In the genomic region with DNA sequence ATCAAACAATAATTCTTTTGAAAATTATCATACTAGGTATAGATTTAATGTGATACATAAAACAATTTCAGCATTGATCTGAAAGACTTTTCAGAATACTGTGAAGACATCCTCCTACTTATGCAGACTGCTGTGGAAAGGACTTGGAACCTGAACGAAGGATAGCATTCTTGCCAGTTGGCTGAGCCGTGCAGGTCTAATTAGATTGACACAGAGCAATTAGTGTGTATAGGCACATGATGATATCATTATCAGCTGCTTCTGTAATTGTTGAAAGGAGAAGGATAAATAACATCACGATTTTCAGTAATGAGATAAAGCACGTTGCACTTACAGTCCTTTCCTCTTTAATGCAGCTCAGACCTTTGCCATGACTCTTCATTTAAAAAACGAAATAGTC, we compare ENCODE assay signal across 13 mouse cellular contexts.
"Had no signal": no experiment of that assay in that cellular context is flagged by ENCODE, and none has a peak within 500 bp of the region (broad histone marks: within the 10 kb centered on the region; RNA-seq: fewer than 3 reads in every experiment).

No protein-coding gene starts in this region.

- H3K27me3 ChIP-seq: kidney, embryonic 15.5 days; liver, embryonic 15.5 days; neural tube, embryonic 12.5 days had no signal

- H3K4me1 ChIP-seq: kidney, embryonic 15.5 days; limb, embryonic 10.5 days; liver, embryonic 15.5 days; midbrain, embryonic 10.5 days; neural tube, embryonic 12.5 days had no signal

- H3K4me3 ChIP-seq: kidney, embryonic 15.5 days; left cerebral cortex, adult 2 months; limb, embryonic 10.5 days; liver, embryonic 15.5 days; midbrain, embryonic 10.5 days; myocyte; neural tube, embryonic 12.5 days had no signal

- H3K27ac ChIP-seq: kidney, embryonic 15.5 days; left cerebral cortex, adult 2 months; limb, embryonic 10.5 days; liver, embryonic 15.5 days; midbrain, embryonic 10.5 days; neural tube, embryonic 12.5 days; stomach, postnatal 0 days had no signal

- ATAC-seq: lung, postnatal 0 days had no signal

- H3K9me3 ChIP-seq: kidney, embryonic 15.5 days; limb, embryonic 10.5 days; liver, embryonic 15.5 days; midbrain, embryonic 10.5 days; neural tube, embryonic 12.5 days had no signal

- DNase-seq: kidney, postnatal 14 days; lung, adult 2 months; lung, postnatal 4 days had no signal

- H3K4me2 ChIP-seq: kidney, embryonic 15.5 days; liver, embryonic 11.5 days; liver, embryonic 15.5 days; neural tube, embryonic 12.5 days had no signal

- H3K36me3 ChIP-seq: kidney, embryonic 15.5 days; limb, embryonic 10.5 days; liver, embryonic 15.5 days; midbrain, embryonic 10.5 days; neural tube, embryonic 12.5 days had no signal

- H3K9ac ChIP-seq: kidney, embryonic 15.5 days; liver, embryonic 15.5 days; neural tube, embryonic 12.5 days had no signal
